Mouse (Mus musculus) intestine, embryonic 15.5 days (tissue): ENCODE data around the gene Exoc6b. TPM values are rescaled to one million over a fixed set of nuclear protein-coding genes. Genes with fewer than 3 reads are reported as not detected.
A peak's percentile ranks its signal among the peaks of the same experiment; 100 is the strongest.

Source experiments
- ATAC-seq: fragments of 200-750 bp; cut with Nextera tagmentation; 2 replicates; pipeline ENCODE4 v1.8.0; 2017; ENCODE audit warnings: moderate TSS enrichment, moderate library complexity
- H3K27ac ChIP-seq: fragments of 300-500 bp; sonication (generic); 2 replicates; pipeline ENCODE4 v1.5.1; 2015; ENCODE audit warnings: mild to moderate bottlenecking, inconsistent platforms
- H3K27me3 ChIP-seq: fragments of 300-500 bp; sonication (generic); replicated peaks from 2 replicates; pipeline ENCODE4 v1.6.1; 2015; ENCODE audit warnings: inconsistent platforms
- H3K36me3 ChIP-seq: fragments of 300-500 bp; sonication (generic); 2 replicates; pipeline ENCODE4 v1.6.1; 2015; ENCODE audit warnings: inconsistent platforms
- H3K4me1 ChIP-seq: fragments of 300-500 bp; sonication (generic); replicated peaks from 2 replicates; pipeline ENCODE4 v1.6.1; 2015; ENCODE audit warnings: inconsistent platforms
- H3K4me2 ChIP-seq: fragments of 300-500 bp; sonication (generic); replicated peaks from 2 replicates; pipeline ENCODE4 v1.6.1; 2015; ENCODE audit warnings: mild to moderate bottlenecking, inconsistent platforms
- H3K4me3 ChIP-seq: fragments of 300-500 bp; sonication (generic); replicated peaks from 2 replicates; pipeline ENCODE4 v1.5.1; 2015; ENCODE audit warnings: inconsistent platforms
- H3K9ac ChIP-seq: fragments of 300-500 bp; sonication (generic); 2 replicates; pipeline ENCODE4 v1.6.1; 2015; ENCODE audit warnings: inconsistent platforms
- H3K9me3 ChIP-seq: fragments of 300-500 bp; sonication (generic); 2 replicates; pipeline ENCODE4 v1.6.1; 2016; ENCODE audit warnings: inconsistent platforms
- WGBS: fragments of 180-500 bp; shearing (Covaris S2); methylation state at CpG from one replicate; pipeline ENCODE4 v1.1.7; 2015; 5-methylcytosine and 5-hydroxymethylcytosine counted together
- polyA plus RNA-seq: library from polyadenylated mRNA; unstranded; fragments of >200 nt; fragmentation: Nextera tagmentation; extraction: Ambion mirVana; gene quantifications from 2 replicates; pipeline ENCODE4 v1.2.1, GENCODE M21; 2015

The Exoc6b gene
- polyA plus RNA-seq, 1 experiment from 2014 or later, result 19.5 TPM

- Histone ChIP-seq H3K4me2 (no peak overlapping the region), H3K9ac (no peak overlapping the region), H3K27me3 (no peaks in the 10 kb centered on the region), H3K27ac (no peak overlapping the region), H3K4me1 (no peaks in the 10 kb centered on the region), H3K9me3 (no peaks in the 10 kb centered on the region), H3K36me3 (no peaks in the 10 kb centered on the region), H3K4me3 (no peak overlapping the region)
- no peak for ATAC-seq
- WGBS, result 87% methylated on average over 7 of the region's 7 CpGs
Observed at GRCm38 (mm10) chr6:84745570-84745969, 323.7 kb downstream of the Exoc6b start.

GRCm38 (mm10) chr6:84742227-84742626 lies 327.1 kb downstream of the Exoc6b start:
- Histone ChIP-seq H3K27me3 (no peaks in the 10 kb centered on the region), H3K4me1 (no peaks in the 10 kb centered on the region), H3K9me3 (no peaks in the 10 kb centered on the region), H3K9ac (no peak overlapping the region), H3K4me2 (no peak overlapping the region), H3K4me3 (no peak overlapping the region), H3K27ac (no peak overlapping the region), H3K36me3 (no peaks in the 10 kb centered on the region)
- no peak for ATAC-seq
- 79% methylated on average over 3 of the region's 3 CpGs for WGBS

GRCm38 (mm10) chr6:84736942-84737341 lies 332.4 kb downstream of the Exoc6b start:
- H3K36me3 ChIP-seq, result no peaks in the 10 kb centered on the region
- H3K4me1 ChIP-seq, result no peaks in the 10 kb centered on the region
- no peak overlapping the region for H3K9ac ChIP-seq
- H3K27ac ChIP-seq, result no peak overlapping the region
- H3K4me3 ChIP-seq, result no peak overlapping the region
- H3K4me2 ChIP-seq, result no peak overlapping the region
- no peaks in the 10 kb centered on the region for H3K27me3 ChIP-seq
- no peak for ATAC-seq
- H3K9me3 ChIP-seq, result no peaks in the 10 kb centered on the region
- WGBS, result 52% methylated on average over 3 of the region's 3 CpGs

- Histone ChIP-seq H3K36me3 (no peaks in the 10 kb centered on the region), H3K9me3 (no peaks in the 10 kb centered on the region), H3K27ac (no peak overlapping the region), H3K4me2 (no peak overlapping the region), H3K27me3 (no peaks in the 10 kb centered on the region), H3K4me3 (no peak overlapping the region), H3K4me1 (no peaks in the 10 kb centered on the region), H3K9ac (no peak overlapping the region)
- no peak for ATAC-seq
Observed at GRCm38 (mm10) chr6:84726876-84727275, 342.4 kb downstream of the Exoc6b start.

GRCm38 (mm10) chr6:84713171-84713570 lies 356.1 kb downstream of the Exoc6b start:
- 88% methylated on average over 11 of the region's 11 CpGs for WGBS
- no peak for ATAC-seq

GRCm38 (mm10) chr6:84710831-84711230 lies 358.5 kb downstream of the Exoc6b start:
- Histone ChIP-seq H3K9me3 (no peaks in the 10 kb centered on the region), H3K4me1 (no peaks in the 10 kb centered on the region), H3K4me3 (no peak overlapping the region), H3K9ac (no peak overlapping the region), H3K4me2 (no peak overlapping the region), H3K27ac (no peak overlapping the region), H3K36me3 (no peaks in the 10 kb centered on the region), H3K27me3 (no peaks in the 10 kb centered on the region)
- WGBS, result 70% methylated on average over 6 of the region's 6 CpGs
- no peak for ATAC-seq

More at GRCm38 (mm10) chr6:84713171-84713570, 356.1 kb downstream of the Exoc6b start:
- H3K27ac ChIP-seq, result no peak overlapping the region
- H3K9me3 ChIP-seq, result no peaks in the 10 kb centered on the region
- H3K4me1 ChIP-seq, result no peaks in the 10 kb centered on the region
- H3K9ac ChIP-seq, result no peak overlapping the region
- no peak overlapping the region for H3K4me3 ChIP-seq
- no peaks in the 10 kb centered on the region for H3K27me3 ChIP-seq
- H3K4me2 ChIP-seq, result no peak overlapping the region
- no peaks in the 10 kb centered on the region for H3K36me3 ChIP-seq

GRCm38 (mm10) chr6:84708631-84709030 lies 360.7 kb downstream of the Exoc6b start:
- Histone ChIP-seq H3K4me1 (no peaks in the 10 kb centered on the region), H3K4me3 (no peak overlapping the region), H3K27me3 (no peaks in the 10 kb centered on the region), H3K9ac (no peak overlapping the region), H3K4me2 (no peak overlapping the region), H3K9me3 (no peaks in the 10 kb centered on the region), H3K27ac (no peak overlapping the region), H3K36me3 (no peaks in the 10 kb centered on the region)
- ATAC-seq, result no peak
- 57% methylated on average over 4 of the region's 4 CpGs for WGBS

- Histone ChIP-seq H3K4me2 (no peak overlapping the region), H3K4me3 (no peak overlapping the region), H3K27me3 (no peaks in the 10 kb centered on the region), H3K9ac (no peak overlapping the region), H3K9me3 (no peaks in the 10 kb centered on the region), H3K27ac (no peak overlapping the region), H3K36me3 (no peaks in the 10 kb centered on the region), H3K4me1 (peaks cover 18% of the 10 kb centered on the region)
- no peak for ATAC-seq
- WGBS, result 43% methylated on average over 5 of the region's 5 CpGs
Observed at GRCm38 (mm10) chr6:84699579-84699978, 369.7 kb downstream of the Exoc6b start.

GRCm38 (mm10) chr6:84698288-84698673 lies 371.0 kb downstream of the Exoc6b start:
- H3K9ac ChIP-seq, result no peak overlapping the region
- peaks cover 18% of the 10 kb centered on the region for H3K4me1 ChIP-seq
- no peak overlapping the region for H3K4me3 ChIP-seq
- no peaks in the 10 kb centered on the region for H3K27me3 ChIP-seq
- H3K4me2 ChIP-seq, result no peak overlapping the region
- no peaks in the 10 kb centered on the region for H3K36me3 ChIP-seq
- 0 out of 2 replicates have a peak overlapping the region, but pooled peaks have one; percentile 40 for H3K27ac ChIP-seq
- ATAC-seq, result no peak
- no peaks in the 10 kb centered on the region for H3K9me3 ChIP-seq
- whole genome bisulfite sequencing, result 25% methylated on average over 1 of the region's 1 CpGs

GRCm38 (mm10) chr6:84697474-84698287 lies 371.6 kb downstream of the Exoc6b start:
- no peaks in the 10 kb centered on the region for H3K27me3 ChIP-seq
- ATAC-seq, result peak; percentile 80
- H3K9me3 ChIP-seq, result no peaks in the 10 kb centered on the region
- no peak overlapping the region for H3K9ac ChIP-seq
- H3K27ac ChIP-seq, result peak overlapping the region; percentile 40; the same call in 1 of the 2 replicates
- no peak overlapping the region for H3K4me3 ChIP-seq
- peaks cover 18% of the 10 kb centered on the region for H3K4me1 ChIP-seq
- 16% methylated on average over 9 of the region's 9 CpGs for WGBS
- H3K4me2 ChIP-seq, result no peak overlapping the region
- H3K36me3 ChIP-seq, result no peaks in the 10 kb centered on the region

- Histone ChIP-seq H3K27ac (no peak overlapping the region), H3K4me3 (no peak overlapping the region), H3K9me3 (no peaks in the 10 kb centered on the region), H3K4me2 (no peak overlapping the region), H3K9ac (no peak overlapping the region), H3K36me3 (no peaks in the 10 kb centered on the region), H3K27me3 (no peaks in the 10 kb centered on the region), H3K4me1 (peaks cover 15% of the 10 kb centered on the region)
- WGBS, result 51% methylated on average over 4 of the region's 4 CpGs
- no peak for ATAC-seq
Observed at GRCm38 (mm10) chr6:84693844-84694243, 375.5 kb downstream of the Exoc6b start.

- no peaks in the 10 kb centered on the region for H3K9me3 ChIP-seq
- H3K4me1 ChIP-seq, result peaks cover 15% of the 10 kb centered on the region
- no peaks in the 10 kb centered on the region for H3K27me3 ChIP-seq
- no peak overlapping the region for H3K4me3 ChIP-seq
- H3K4me2 ChIP-seq, result no peak overlapping the region
- no peak overlapping the region for H3K27ac ChIP-seq
- 87% methylated on average over 2 of the region's 2 CpGs for WGBS
- no peak overlapping the region for H3K9ac ChIP-seq
- no peak for ATAC-seq
- no peaks in the 10 kb centered on the region for H3K36me3 ChIP-seq
Observed at GRCm38 (mm10) chr6:84693204-84693603, 376.1 kb downstream of the Exoc6b start.

- Histone ChIP-seq H3K4me1 (peaks cover 3% of the 10 kb centered on the region; the same call in 1 of the 2 replicates), H3K9me3 (no peaks in the 10 kb centered on the region), H3K4me3 (no peak overlapping the region), H3K36me3 (no peaks in the 10 kb centered on the region), H3K4me2 (no peak overlapping the region), H3K9ac (no peak overlapping the region), H3K27ac (no peak overlapping the region), H3K27me3 (no peaks in the 10 kb centered on the region)
- 87% methylated on average over 3 of the region's 3 CpGs for WGBS
- no peak for ATAC-seq
Observed at GRCm38 (mm10) chr6:84691907-84692306, 377.4 kb downstream of the Exoc6b start.
